Mouse (Mus musculus) kidney, embryonic 15.5 days (tissue): ENCODE measurements around the gene Ninj2. TPM values are rescaled to one million over a fixed set of nuclear protein-coding genes. Genes with fewer than 3 reads are reported as not detected.

Experiments used
- ATAC-seq: fragments of 200-750 bp; cut with Nextera tagmentation; replicated peaks from 2 replicates; pipeline ENCODE4 v1.8.0; 2017; ENCODE audit warnings: moderate TSS enrichment; ENCODE audit not compliant: low FRiP score
- H3K27ac ChIP-seq: fragments of 300-500 bp; sonication (generic); 2 replicates; pipeline ENCODE4 v1.5.1; 2015; ENCODE audit warnings: mild to moderate bottlenecking, inconsistent platforms
- H3K27me3 ChIP-seq: fragments of 300-500 bp; sonication (generic); 2 replicates; pipeline ENCODE4 v1.6.1; 2015; ENCODE audit warnings: inconsistent platforms
- H3K36me3 ChIP-seq: fragments of 300-500 bp; sonication (generic); 2 replicates; pipeline ENCODE4 v1.6.1; 2015; ENCODE audit warnings: inconsistent platforms
- H3K4me1 ChIP-seq: fragments of 300-500 bp; sonication (generic); 2 replicates; pipeline ENCODE4 v1.6.1; 2015; ENCODE audit warnings: inconsistent platforms
- H3K4me2 ChIP-seq: fragments of 300-500 bp; sonication (generic); 2 replicates; pipeline ENCODE4 v1.6.1; 2015; ENCODE audit warnings: moderate library complexity, mild to moderate bottlenecking, inconsistent platforms
- H3K4me3 ChIP-seq: fragments of 300-500 bp; sonication (generic); replicated peaks from 2 replicates; pipeline ENCODE4 v1.5.1; 2015; ENCODE audit warnings: mild to moderate bottlenecking, inconsistent platforms
- H3K9ac ChIP-seq: fragments of 300-500 bp; sonication (generic); 2 replicates; pipeline ENCODE4 v1.6.1; 2015; ENCODE audit warnings: mild to moderate bottlenecking, inconsistent platforms
- H3K9me3 ChIP-seq: fragments of 300-500 bp; sonication (generic); replicated peaks from 2 replicates; pipeline ENCODE4 v1.6.1; 2016; ENCODE audit warnings: inconsistent platforms
- WGBS: fragments of 180-500 bp; shearing (Covaris S2); methylation state at CpG from one replicate; pipeline ENCODE4 v1.1.7; 2015; ENCODE audit warnings: mixed read lengths; 5-methylcytosine and 5-hydroxymethylcytosine counted together
- polyA plus RNA-seq: library from polyadenylated mRNA; unstranded; fragments of >200 nt; fragmentation: Nextera tagmentation; extraction: Ambion mirVana; gene quantifications from 2 replicates; pipeline ENCODE4 v1.2.1, GENCODE M21; 2015

Ninj2 gene
- polyA plus RNA-seq, 1 experiment from 2014 or later: not detected

- no peak for ATAC-seq
These were observed 126.1 kb downstream of the Ninj2 start for GRCm38 (mm10) chr6:120219281-120219680.

DNA sequence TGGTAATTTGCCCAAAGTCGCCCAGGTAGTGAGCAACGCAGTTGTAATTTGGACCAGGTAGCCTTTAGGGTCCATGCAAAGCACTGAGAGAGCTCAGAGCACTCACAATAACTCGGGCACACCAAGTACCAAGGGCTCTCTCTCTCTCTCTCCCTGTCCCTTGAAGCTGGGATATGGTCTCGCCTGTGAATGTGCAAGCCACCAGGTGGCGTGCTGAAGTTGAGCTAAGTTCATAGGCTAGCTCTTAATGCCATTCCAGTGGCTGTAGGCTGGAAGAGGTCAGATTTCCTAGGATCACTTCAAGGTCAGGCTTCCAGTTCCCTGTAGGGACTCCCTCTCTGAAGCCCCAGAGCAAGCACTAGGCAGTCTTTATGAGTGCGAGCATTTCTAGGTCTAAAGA is 129.5 kb downstream of the Ninj2 start:
- WGBS: 27% methylated on average over 6 of the region's 6 CpGs
- Histone ChIP-seq H3K9me3 (no peaks in the 10 kb centered on the region), H3K4me3 (no peak overlapping the region), H3K9ac (no peak overlapping the region), H3K27ac (no peak overlapping the region), H3K27me3 (no peaks in the 10 kb centered on the region), H3K4me2 (no peak overlapping the region), H3K36me3 (no peaks in the 10 kb centered on the region), H3K4me1 (peaks cover 11% of the 10 kb centered on the region)
- 0 out of 2 replicates have a peak, but pooled peaks have one; percentile 22 for ATAC-seq

More at GRCm38 (mm10) chr6:120219281-120219680, 126.1 kb downstream of the Ninj2 start:
- Histone ChIP-seq H3K27me3 (no peaks in the 10 kb centered on the region), H3K9me3 (no peaks in the 10 kb centered on the region), H3K4me3 (no peak overlapping the region), H3K4me2 (no peak overlapping the region), H3K9ac (no peak overlapping the region), H3K36me3 (no peaks in the 10 kb centered on the region), H3K4me1 (no peaks in the 10 kb centered on the region), H3K27ac (no peak overlapping the region)
- WGBS: 82% methylated on average over 2 of the region's 2 CpGs

- Histone ChIP-seq H3K27me3 (no peaks in the 10 kb centered on the region), H3K4me2 (no peak overlapping the region), H3K27ac (no peak overlapping the region), H3K4me3 (no peak overlapping the region), H3K9me3 (no peaks in the 10 kb centered on the region), H3K36me3 (no peaks in the 10 kb centered on the region), H3K9ac (no peak overlapping the region), H3K4me1 (peaks cover 11% of the 10 kb centered on the region)
- WGBS: 64% methylated on average over 6 of the region's 6 CpGs
- ATAC-seq: 0 out of 2 replicates have a peak, but pooled peaks have one; percentile 8
These were observed 132.2 kb downstream of the Ninj2 start for GRCm38 (mm10) chr6:120225355-120225754.

DNA sequence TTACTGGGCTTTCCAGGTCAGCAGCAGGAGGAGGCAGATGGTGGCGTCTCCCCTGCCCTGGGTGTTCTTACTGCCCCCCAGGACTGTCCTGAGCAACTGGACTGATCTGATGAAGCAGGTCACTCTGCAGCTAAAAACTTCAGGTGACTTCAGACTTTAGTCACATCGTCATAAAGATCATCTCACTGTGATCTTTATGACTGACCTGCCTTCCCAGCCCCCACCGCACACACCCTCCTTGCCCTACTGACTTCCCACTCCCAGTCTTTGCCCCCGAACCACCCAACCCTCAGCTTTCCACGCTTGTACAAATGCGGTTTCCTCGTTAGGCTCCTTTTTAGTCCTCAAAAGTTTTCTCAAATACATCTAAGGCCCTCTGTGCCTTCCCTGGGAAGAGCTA is 133.9 kb downstream of the Ninj2 start:
- H3K27ac ChIP-seq: no peak overlapping the region
- no peak for ATAC-seq
- WGBS: 80% methylated on average over 7 of the region's 7 CpGs

DNA sequence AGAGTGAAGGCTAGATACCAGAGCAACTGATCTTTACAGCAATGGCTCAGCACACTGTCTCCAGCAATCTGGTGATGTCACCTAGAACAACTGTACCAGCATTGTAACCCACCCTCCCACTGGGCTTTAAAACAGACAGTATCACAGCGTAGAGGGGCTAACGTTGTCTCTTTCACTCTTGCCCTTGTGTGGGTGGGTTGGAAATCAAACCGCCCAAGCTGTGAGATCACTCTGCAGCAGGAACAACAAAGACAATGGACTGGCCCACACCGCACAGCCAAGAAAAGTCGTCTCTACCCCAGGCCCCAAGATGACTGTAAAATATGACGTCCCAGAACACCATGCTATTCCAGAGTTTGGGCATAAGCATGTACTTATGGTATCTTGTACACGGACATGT is 136.7 kb downstream of the Ninj2 start:
- no peak overlapping the region for H3K4me2 ChIP-seq
- 60% methylated on average over 7 of the region's 7 CpGs for WGBS
- H3K36me3 ChIP-seq: no peaks in the 10 kb centered on the region
- H3K4me3 ChIP-seq: no peak overlapping the region
- no peak for ATAC-seq
- H3K27ac ChIP-seq: no peak overlapping the region
- H3K9ac ChIP-seq: no peak overlapping the region
- no peaks in the 10 kb centered on the region for H3K27me3 ChIP-seq
- H3K4me1 ChIP-seq: peaks cover 25% of the 10 kb centered on the region
- H3K9me3 ChIP-seq: no peaks in the 10 kb centered on the region

More for the DNA sequence above, 133.9 kb downstream of the Ninj2 start:
- Histone ChIP-seq H3K4me1 (peaks cover 11% of the 10 kb centered on the region), H3K4me2 (no peak overlapping the region), H3K9me3 (no peaks in the 10 kb centered on the region), H3K36me3 (no peaks in the 10 kb centered on the region), H3K4me3 (no peak overlapping the region), H3K9ac (no peak overlapping the region), H3K27me3 (no peaks in the 10 kb centered on the region)

GRCm38 (mm10) chr6:120230441-120230840 is 137.3 kb downstream of the Ninj2 start:
- peaks cover 22% of the 10 kb centered on the region for H3K4me1 ChIP-seq
- H3K36me3 ChIP-seq: no peaks in the 10 kb centered on the region
- WGBS: 24% methylated on average over 1 of the region's 1 CpGs
- H3K9ac ChIP-seq: no peak overlapping the region
- H3K9me3 ChIP-seq: no peaks in the 10 kb centered on the region
- no peak overlapping the region for H3K4me2 ChIP-seq
- no peak overlapping the region for H3K4me3 ChIP-seq
- no peak overlapping the region for H3K27ac ChIP-seq
- no peaks in the 10 kb centered on the region for H3K27me3 ChIP-seq
- ATAC-seq: no peak

GRCm38 (mm10) chr6:120232885-120233284 is 139.7 kb downstream of the Ninj2 start:
- ATAC-seq: no peak
- H3K4me3 ChIP-seq: no peak overlapping the region
- no peak overlapping the region for H3K27ac ChIP-seq
- H3K4me2 ChIP-seq: no peak overlapping the region
- peaks cover 24% of the 10 kb centered on the region for H3K4me1 ChIP-seq
- H3K9me3 ChIP-seq: no peaks in the 10 kb centered on the region
- no peak overlapping the region for H3K9ac ChIP-seq
- WGBS: 81% methylated on average over 6 of the region's 6 CpGs
- no peaks in the 10 kb centered on the region for H3K36me3 ChIP-seq
- H3K27me3 ChIP-seq: no peaks in the 10 kb centered on the region

DNA sequence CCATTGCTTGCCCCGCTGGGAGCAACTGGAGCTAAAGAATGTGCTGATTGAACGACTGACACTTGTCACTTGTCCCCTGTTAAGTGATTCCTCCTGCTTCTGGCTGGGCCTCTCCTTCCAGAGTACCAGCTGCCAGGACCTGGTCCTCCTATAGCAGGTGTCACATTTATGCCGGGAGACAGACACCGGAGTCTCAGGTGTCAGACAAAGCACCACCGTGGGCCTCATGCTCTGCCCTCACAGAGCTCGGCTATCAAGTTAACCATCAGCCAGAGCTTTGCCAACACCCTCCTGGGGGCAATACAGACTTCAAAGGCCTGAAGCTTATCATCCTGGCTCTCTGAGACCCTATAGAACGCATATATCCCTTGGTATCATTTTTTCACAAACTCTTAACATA is 142.7 kb downstream of the Ninj2 start:
- Histone ChIP-seq H3K27ac (no peak overlapping the region), H3K9me3 (no peaks in the 10 kb centered on the region), H3K4me3 (no peak overlapping the region), H3K36me3 (no peaks in the 10 kb centered on the region), H3K4me2 (no peak overlapping the region), H3K4me1 (peaks cover 24% of the 10 kb centered on the region), H3K27me3 (no peaks in the 10 kb centered on the region), H3K9ac (no peak overlapping the region)
- peak; percentile 67 for ATAC-seq
- WGBS: 25% methylated on average over 7 of the region's 7 CpGs

DNA sequence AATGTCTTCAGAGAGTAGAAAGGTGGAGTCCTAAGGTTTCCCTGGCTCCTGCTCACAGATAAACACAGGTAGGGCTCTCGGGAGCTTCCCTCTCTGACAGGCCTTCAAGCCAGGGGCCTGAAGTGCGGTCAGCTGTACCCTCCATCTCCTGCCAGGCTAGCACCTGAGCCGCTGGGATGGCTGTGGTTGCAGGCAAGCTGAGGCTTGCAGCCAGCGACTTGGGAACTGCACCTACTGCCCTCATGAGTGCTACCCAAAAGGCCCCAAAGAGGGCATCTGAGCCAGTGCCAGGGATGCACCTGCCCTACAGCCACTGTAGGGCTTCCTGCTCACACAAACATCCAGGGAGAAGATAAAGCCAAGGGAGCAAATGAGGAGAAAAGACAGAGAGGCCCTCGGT is 147.3 kb downstream of the Ninj2 start:
- no peaks in the 10 kb centered on the region for H3K9me3 ChIP-seq
- ATAC-seq: no peak
- no peak overlapping the region for H3K4me3 ChIP-seq
- no peaks in the 10 kb centered on the region for H3K36me3 ChIP-seq
- H3K4me1 ChIP-seq: peaks cover 21% of the 10 kb centered on the region
- H3K9ac ChIP-seq: no peak overlapping the region
- H3K27me3 ChIP-seq: no peaks in the 10 kb centered on the region
- 80% methylated on average over 5 of the region's 5 CpGs for WGBS
- H3K4me2 ChIP-seq: no peak overlapping the region
- 0 out of 2 replicates have a peak overlapping the region, but pooled peaks have one; percentile 18 for H3K27ac ChIP-seq

DNA sequence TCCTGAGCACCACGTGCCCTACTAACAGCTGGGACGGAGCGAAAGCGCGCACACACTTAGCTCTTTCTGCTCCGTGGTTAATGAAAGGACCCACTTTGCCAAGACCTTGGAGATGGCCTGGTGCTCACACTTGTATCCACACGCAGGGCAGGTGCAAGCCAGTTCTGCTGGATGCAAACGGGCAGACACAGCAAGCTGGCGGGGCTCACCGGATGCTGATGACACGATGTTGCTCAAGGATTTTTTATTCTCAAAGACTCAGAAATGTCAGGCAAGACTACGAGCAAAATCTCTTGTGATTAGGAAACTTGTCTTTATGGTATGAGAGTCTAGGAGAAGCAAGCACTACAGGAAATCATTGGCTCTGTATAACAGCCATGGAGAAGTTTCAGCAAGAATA is 148.3 kb downstream of the Ninj2 start:
- H3K4me2 ChIP-seq: no peak overlapping the region
- H3K36me3 ChIP-seq: no peaks in the 10 kb centered on the region
- H3K4me1 ChIP-seq: peaks cover 11% of the 10 kb centered on the region
- no peak overlapping the region for H3K27ac ChIP-seq
- WGBS: 85% methylated on average over 12 of the region's 12 CpGs
- no peak overlapping the region for H3K9ac ChIP-seq
- no peaks in the 10 kb centered on the region for H3K27me3 ChIP-seq
- no peak overlapping the region for H3K4me3 ChIP-seq
- ATAC-seq: no peak
- no peaks in the 10 kb centered on the region for H3K9me3 ChIP-seq

DNA sequence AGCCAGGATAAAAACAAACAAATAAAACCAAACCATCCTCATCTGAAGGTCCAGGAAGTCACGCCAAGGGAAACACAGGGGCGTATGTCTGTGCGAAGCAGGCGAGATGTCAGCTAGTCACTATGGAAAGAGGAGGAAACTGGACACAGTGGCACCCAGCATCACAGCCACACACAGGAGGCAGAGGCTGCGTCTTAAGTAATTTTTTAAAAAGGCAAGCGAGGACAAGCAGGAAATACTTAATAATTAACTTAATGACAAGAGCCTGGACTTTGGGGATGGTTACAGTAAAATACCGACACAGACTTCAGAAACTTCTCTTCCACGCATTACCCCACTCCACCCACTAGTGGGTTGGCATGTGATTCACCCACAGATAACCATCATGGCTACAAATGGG is 149.4 kb downstream of the Ninj2 start:
- 0 out of 2 replicates have a peak, but pooled peaks have one; percentile 27 for ATAC-seq
- Histone ChIP-seq H3K9ac (no peak overlapping the region), H3K36me3 (no peaks in the 10 kb centered on the region), H3K27ac (peak overlapping the region; percentile 23; the same call in 1 of the 2 replicates), H3K9me3 (no peaks in the 10 kb centered on the region), H3K4me3 (no peak overlapping the region), H3K4me2 (no peak overlapping the region), H3K4me1 (0 out of 2 replicates have a peak, but pooled peaks cover 11% of the 10 kb centered on the region), H3K27me3 (no peaks in the 10 kb centered on the region)
- 56% methylated on average over 8 of the region's 8 CpGs for WGBS

DNA sequence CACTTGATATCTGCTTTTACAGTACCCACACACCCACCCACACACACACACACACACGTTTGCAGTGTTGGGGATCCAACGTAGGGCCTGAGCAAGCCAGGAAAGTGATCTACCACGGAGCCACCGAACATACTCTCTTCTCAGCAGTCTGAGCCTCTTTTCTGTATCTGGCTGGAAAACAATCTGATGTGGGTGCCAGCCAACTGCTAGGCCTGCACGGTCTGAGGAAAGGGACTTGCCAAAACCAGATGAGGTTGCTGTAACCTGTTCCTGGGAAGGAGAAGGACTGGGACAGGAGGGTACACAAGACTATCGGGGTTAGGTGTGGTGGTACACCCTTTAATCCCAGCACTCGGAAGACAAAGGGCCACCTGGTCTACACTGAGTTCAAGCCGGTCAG is 150.1 kb downstream of the Ninj2 start:
- Histone ChIP-seq H3K4me3 (no peak overlapping the region), H3K27me3 (no peaks in the 10 kb centered on the region), H3K4me1 (0 out of 2 replicates have a peak, but pooled peaks cover 11% of the 10 kb centered on the region), H3K9ac (no peak overlapping the region), H3K36me3 (no peaks in the 10 kb centered on the region), H3K9me3 (no peaks in the 10 kb centered on the region), H3K27ac (peak overlapping the region; percentile 23; the same call in 1 of the 2 replicates), H3K4me2 (no peak overlapping the region)
- WGBS: 65% methylated on average over 8 of the region's 8 CpGs
- no peak for ATAC-seq

- no peaks in the 10 kb centered on the region for H3K9me3 ChIP-seq
- H3K4me3 ChIP-seq: no peak overlapping the region
- no peak overlapping the region for H3K27ac ChIP-seq
- no peak overlapping the region for H3K4me2 ChIP-seq
- WGBS: 82% methylated on average over 5 of the region's 5 CpGs
- H3K27me3 ChIP-seq: no peaks in the 10 kb centered on the region
- ATAC-seq: no peak
- H3K36me3 ChIP-seq: no peaks in the 10 kb centered on the region
- H3K4me1 ChIP-seq: 0 out of 2 replicates have a peak, but pooled peaks cover 8% of the 10 kb centered on the region
- H3K9ac ChIP-seq: no peak overlapping the region
These were observed 153.5 kb downstream of the Ninj2 start for GRCm38 (mm10) chr6:120246676-120247075.
